Mouse (Mus musculus) liver, postnatal 0 days (tissue): ENCODE results near the gene Cadm2.

Source experiments
- CTCF ChIP-seq: sonication (generic); IDR thresholded peaks from 2 replicates; pipeline ENCODE4 v1.5.1; 2016; ENCODE audit warnings: antibody characterized with exemption, low read depth
- EP300 ChIP-seq: IDR thresholded peaks from 2 replicates; pipeline ENCODE4 v1.6.1; 2016; ENCODE audit warnings: antibody characterized with exemption, low read depth, mild to moderate bottlenecking

DNA sequence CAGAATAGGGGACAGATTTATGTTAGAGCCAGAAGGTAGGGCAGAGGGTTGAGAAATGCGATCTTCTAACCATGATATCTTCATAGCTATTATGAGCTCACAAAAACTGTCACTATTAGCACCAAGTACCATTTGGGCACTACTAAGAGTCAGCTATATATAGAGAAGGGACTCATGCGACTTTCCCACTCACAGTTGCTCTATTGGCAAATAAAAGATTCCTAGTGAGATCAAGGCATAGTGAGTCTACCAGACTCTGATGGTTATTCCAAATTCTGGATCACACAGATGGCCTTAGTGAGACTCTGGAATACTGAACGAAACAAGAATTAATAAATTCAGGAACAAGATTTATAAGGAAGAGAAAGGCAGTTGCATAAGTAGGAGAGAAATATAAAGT is 827.6 kb downstream of the Cadm2 start:
- TF ChIP-seq CTCF (no peak), EP300 (no peak)
